Mouse (Mus musculus) bone marrow macrophage, adult 2 months (primary cell): Measurements from ENCODE around the gene Gm20479.

Source experiments
- CTCF ChIP-seq: IDR thresholded peaks from 2 replicates; pipeline ENCODE4 v1.5.1; 2012; ENCODE audit warnings: low read depth, mild to moderate bottlenecking, low read length, moderate library complexity
- POLR2A ChIP-seq: IDR thresholded peaks from 2 replicates; pipeline ENCODE4 v1.6.1; 2012; ENCODE audit warnings: mild to moderate bottlenecking, low read depth, low read length, borderline replicate concordance

GRCm38 (mm10) chr7:27314393-27314792 is 42.8 kb downstream of the Gm20479 start:
- TF ChIP-seq CTCF: no peak; the same call in 1 of the 2 replicates
- no peak for TF ChIP-seq POLR2A
